Mouse (Mus musculus) kidney, postnatal 36 days (tissue): ENCODE results near the gene Hopx.

ENCODE experiments used
- DNase-seq, 2 experiments: peaks; one replicate each; pipeline ENCODE4 v3.0.0; 2021 to 2022; ENCODE audit warnings: mixed read lengths in 2 of 2

Hopx gene

DNA sequence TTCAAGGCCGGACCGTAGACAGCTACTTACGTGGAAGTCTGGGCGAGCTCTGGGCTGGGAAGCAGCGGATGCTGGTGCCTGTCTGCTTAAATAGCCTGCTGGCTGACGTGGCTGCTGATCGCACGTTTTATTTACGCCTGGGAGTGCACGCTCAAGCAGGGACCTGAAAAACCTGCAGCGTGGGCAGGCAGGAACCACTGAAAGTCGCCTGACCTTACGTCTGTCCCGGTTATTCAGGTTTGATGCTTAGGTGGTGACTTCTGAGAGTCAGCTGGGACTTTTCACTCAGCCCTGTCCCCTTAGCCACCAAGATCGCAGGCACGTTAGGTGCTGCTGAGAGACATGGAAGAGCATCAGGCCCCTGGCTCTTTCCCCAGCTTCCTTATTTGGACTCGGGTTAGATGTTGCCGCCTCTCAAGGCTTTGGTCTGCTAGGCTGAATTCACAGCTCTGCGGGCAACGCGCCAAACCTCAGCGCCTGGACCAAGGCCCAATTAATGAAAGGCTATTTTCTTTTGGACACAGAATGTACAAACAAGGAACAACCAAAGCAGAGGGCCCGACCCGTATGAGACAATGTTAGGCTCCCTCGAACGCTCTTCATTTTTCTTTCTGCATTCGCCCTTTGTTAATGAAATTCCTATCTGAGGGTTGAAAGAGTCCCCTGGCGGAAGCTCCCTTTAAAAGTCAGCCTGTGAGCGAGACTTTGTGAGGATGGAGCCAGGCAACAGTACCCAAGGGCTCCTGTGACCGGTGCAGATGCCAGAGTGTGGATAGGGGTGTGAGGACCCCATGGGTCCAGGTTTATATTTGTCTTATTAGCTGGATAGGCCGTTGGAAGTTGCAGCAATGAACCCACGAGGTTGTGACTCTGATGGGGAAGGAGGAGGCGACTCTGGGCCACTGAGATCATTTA is at the start of gene Hopx:
Hopx (minus strand) TSS at position 305 of the 915 bp plus-strand sequence.
- DNase-seq: peak; percentile 83 to 84

DNA sequence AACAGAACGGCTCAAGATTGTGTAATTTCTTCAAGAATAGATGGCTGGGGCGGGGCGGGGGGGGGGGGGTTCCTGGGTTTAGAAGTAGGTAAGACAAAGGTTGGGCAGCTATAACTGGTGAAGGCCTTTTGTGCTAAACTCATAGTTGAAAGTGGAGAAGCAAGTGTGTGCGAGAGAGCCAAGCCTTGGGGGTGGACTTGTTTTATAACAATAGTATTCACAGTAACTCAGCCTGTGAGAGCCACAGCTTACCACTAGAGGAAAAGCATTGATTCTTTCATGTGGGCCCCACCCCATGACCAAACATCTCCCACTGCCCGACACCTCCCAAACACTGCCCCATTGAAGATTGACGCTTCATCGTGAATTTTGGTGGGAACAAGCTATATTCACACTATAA is 48.7 kb upstream of the Hopx start:
- DNase-seq: no peak

DNA sequence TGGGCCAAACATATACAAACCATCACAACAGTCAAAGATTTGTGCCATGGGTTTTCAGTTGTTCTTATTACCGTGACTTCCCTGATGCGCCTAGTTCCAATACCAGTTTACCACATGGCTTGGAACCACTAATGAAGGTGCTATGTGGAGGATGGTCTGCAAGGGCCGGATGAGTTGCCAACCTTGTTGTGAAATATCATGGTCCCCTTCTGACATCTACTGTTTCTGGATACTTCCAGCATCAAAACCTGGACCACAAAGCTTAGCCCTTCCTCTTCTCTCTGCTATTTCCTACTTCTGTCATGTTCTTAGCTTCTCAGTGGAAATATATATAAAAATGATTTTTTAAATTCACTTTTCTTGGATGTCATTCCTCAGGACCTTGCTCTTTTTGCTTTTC is 47.6 kb upstream of the Hopx start:
- DNase-seq: no peak

DNA sequence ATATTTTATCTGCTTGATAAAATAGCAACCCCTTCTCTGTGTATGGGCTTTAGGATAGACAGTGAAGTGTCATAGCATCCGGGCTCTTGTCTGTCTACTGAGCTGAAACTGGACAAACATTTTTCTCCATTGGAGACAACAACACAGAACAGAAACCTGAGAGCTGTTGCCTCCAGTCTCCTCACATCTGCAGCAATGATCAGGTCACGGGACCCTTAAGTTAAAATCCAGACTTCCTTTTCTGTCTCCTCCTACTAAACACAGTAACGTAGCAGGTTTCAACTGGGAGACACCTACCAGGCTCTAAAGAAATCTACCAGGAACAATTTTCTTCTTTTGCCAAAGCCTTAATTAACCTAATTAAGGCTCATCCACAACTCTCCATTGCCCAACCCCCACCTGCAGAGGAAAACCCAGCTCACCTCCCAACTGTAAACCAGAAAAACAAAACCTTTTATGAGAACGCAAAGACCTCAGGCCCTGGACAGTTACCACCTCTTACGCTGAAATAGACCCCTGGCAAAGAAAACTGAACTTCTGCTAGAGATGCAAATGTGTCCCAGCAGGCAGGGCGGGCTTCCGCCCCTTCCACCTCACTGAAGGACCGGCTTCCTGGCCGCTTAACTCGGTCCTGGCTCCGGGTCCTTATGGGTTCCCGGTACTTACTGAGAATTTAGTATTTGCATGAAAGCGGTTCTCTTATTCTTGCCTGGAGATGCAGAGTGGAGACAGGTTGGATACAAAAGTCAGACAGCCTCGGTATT is 43.0 kb upstream of the Hopx start:
- DNase-seq: no peak

DNA sequence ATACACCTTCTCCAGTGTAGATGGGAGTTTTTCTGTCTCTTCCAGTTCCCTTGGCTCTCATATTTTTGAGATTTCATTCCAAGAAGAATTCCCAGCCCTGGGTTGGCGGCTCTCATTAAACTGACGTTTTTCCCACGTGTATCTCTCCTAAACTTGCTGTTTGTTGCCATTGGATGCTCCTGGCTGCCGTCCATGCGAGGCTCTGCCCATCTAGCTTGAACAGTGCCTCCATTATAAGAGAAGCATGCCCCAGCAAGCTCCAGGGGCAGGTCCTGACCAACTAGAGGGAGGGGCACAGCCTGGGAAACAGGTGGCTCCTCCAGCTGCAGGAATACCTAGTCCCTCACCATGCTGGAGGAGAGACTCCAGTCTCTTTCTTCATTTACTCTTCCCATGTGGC is 42.0 kb upstream of the Hopx start:
- no peak for DNase-seq

DNA sequence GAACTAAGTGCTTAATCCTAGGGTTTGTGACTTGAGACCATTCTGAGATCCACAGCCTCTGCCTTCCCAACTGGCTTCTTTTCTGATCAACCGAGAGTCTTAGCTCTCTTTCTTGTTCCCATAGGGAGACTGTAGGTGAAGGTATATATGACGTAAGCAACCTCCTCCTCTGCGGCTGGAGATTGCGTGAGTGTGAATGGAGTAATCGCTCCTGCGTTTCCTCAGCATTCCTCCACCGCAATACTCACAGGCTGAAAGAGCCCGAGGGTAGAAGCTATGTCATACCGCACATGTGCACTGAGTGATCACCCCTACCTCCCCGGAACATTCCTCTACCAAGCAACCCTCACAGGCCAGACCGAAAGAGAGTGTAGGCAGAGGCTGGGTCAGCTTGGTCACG is 40.6 kb upstream of the Hopx start:
- DNase-seq: no peak

DNA sequence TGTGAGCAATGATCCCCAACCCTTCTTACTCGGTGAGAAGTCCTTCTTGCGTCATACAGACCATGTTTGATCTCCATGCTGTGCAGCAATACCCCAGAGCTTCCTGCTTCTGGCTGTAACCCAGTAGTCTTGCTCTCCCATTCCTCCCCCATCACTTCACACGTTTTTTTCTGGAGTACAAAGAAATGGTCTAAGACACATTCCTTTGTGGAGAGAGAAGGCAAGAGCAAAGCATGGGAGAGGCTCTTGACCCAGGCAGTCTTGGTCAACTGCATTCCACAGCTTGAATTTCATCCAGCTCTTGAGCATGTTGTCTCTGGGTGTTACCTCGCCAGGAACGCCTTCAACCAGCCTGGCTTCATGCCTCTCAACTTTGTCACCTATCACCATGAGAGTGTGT is 39.9 kb upstream of the Hopx start:
- DNase-seq: no peak

DNA sequence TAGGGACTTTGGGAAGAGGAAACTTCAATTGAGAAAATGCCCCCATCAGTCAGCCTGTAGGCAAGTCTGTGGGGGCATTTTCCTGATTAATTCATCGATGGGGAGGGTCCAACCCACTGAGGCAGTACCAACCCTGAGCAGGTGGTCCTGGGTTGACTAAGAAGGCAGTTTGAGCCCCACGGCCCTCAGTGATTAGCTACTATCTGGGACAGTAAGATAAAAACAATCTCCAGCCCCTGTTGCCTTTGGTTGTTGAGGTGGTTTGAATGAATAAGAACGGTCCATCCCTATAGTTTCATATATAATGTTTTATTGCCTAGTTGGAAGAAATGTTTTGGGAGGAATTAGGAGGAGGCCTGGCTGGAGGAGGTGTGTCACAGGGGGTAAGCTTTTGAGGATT is 36.8 kb upstream of the Hopx start:
- DNase-seq: no peak

DNA sequence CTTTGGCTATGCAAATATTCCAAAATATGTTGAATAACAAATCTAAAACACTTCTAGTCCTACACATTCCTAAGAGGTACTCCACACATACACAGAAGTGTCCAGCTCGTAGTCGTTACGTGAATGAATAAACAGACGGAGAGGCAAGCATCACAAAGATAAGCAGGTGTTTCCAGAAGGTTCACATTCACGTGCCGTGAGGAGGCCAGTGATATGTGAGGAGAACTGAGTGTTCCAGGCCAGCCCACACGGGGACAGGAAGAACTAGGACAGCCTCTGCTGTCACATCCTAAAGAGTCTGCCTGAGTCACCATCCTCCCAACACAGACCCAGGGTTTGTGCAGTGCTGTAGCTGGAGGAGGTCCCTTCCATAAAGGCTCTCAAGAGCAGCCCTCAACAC is 36.2 kb upstream of the Hopx start:
- no peak for DNase-seq

DNA sequence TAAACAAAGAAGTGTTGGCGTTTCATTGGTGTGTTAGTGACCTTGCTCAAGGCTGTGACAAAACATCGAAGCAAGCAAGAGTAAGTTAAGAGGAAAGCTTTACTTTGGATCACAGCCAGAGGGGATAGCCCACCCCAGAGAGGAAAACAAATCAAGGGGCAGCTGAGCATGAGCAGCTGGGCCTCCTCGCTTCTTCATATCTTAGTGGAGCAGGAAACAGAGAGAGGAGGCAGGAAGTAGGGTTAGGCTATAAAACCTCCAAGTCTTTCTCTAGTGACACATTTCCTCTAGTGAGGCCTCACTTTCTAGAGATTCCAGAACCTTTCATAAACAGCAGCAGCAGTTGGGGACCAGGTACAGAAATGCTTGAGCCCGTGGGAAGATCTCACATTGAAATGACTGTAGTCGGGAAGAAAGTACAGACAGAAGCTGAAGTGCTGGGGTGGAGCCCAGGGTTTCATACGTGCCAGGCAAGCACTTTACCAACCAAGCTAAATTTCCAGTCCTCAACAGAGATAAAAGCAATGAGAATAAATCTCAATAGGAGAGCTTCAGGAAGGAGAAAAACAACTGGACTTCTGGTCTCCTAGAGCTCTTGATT is 33.2 kb upstream of the Hopx start:
- no peak for DNase-seq

DNA sequence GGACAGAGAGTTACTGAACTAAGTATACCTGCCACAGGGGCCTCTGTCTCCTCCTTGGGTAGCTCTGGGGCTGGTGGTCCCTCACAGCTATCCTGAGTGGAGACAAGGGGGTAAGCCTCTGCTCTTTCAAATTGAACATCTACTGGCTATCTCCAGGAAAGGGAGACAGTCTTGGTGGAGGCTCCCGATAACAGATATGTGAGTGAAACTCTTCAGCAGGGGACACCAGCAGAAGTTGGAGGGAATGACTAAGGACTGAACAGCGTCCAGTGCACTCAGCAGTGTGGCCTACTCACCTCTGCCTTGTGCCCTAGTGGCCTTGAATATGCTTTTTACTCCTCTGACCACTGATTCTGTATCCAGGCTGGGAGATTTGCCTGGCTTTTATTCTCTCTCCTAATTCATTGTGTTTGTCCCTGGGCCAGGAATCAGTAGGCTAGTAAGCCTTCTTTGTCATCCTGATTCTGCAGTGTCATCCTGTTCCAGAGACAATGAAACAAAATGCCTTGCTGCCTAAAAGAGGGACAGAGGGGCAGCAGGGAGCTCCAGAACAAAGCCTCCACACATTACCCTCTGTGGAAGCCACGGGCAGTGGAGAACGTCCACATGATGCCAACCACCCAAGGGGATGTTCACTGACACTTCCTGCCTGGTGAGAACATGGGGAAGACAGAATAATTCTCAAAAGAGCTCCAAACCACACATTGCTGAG is 31.7 kb upstream of the Hopx start:
- no peak for DNase-seq

DNA sequence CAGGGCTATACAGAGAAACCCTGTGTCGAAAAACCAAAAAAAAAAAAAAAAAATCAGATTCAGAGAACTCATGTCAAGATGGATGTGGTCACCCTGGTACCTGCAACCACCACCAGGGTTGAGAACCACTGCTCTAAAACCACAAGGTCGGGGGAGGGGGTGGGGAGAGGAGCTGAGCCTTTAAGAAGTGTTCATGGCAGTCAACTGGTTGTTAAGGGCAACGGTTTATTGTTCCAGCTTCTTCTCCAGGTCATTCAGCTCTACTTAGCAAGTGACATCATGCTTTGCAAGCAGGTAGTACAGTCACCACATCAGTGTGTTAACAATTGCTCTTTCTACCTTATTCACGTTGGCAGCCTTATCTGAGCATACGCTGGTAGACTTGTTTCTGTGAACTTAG is 29.7 kb upstream of the Hopx start:
- DNase-seq: no peak

DNA sequence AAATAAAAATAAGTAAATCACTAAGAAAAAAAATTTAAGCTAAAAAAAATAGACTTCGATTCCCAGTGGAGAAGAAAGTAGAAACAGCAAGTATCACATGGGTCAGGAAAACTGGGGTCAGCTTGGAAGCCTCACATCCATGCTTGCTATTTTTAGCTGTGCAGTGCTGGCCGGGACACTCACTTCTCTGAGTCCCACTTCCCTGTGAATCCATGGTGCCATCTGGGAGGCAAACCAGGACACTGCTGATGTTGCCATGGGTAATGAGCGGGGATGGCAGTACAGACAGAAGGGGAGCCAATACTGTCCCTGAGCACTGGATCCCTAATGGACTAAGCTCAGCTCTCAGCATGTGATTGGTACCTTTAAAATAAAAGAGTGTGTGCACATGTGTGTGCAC is 28.2 kb upstream of the Hopx start:
- DNase-seq: no peak

DNA sequence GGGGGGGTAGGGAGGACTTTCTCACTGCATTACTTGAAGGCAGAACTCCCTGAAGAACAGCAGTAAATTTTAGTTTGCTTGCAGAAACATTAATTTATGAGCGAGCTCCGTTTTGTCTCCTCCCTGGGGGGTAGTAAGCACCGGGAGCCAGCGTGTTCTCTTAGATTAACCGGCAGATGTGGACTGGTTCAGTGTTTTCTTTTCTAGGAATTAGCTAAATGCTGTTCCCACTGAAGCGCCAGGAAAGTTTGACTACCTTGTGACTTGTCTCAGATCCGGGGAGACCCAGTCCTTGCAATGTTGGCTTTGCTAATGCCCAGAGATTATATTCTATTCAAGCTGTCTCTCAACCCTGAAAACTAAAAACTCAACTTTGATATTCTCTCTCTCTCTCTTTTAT is 26.4 kb upstream of the Hopx start:
- DNase-seq: peak in 1 of 2 experiments; percentile 12

DNA sequence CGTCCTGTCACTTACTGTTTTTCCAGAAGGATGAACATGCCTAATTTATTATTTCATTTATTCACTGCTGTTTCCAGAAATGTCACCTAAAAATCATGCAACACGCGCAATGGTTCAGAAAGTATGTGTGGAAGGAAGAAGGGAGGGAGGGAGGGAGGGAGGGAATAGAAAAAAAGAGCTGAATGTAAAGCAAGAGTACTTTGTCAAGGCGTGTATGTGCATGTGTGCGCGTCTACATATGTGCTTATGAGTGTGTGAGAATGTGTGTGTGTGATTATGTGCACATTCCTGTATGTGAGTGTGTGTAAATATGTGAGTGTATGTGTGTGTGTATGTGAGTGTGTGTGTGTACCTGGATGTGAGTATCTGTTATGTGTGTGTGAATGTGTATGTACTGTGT is 25.9 kb upstream of the Hopx start:
- no peak for DNase-seq

DNA sequence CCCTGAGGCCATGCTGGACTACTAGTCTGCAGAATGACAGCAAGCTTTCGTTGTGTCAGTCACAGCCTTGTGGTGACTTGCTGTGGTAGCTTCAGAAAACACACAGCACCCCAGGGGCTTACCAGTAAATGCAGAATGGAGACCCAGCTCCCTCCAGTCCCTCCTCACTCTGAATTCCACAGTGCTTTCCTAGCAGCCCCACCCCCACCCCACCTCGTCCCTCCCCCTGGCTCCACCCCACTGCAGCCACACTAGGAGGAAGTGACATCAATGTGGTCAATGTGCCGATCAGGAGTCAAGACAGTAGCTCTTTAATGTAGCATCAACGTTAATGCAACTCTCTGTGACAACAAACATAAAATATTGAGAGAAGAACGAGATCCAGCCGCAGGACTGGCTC is 25.2 kb upstream of the Hopx start:
- DNase-seq: peak in 1 of 2 experiments; percentile 14

DNA sequence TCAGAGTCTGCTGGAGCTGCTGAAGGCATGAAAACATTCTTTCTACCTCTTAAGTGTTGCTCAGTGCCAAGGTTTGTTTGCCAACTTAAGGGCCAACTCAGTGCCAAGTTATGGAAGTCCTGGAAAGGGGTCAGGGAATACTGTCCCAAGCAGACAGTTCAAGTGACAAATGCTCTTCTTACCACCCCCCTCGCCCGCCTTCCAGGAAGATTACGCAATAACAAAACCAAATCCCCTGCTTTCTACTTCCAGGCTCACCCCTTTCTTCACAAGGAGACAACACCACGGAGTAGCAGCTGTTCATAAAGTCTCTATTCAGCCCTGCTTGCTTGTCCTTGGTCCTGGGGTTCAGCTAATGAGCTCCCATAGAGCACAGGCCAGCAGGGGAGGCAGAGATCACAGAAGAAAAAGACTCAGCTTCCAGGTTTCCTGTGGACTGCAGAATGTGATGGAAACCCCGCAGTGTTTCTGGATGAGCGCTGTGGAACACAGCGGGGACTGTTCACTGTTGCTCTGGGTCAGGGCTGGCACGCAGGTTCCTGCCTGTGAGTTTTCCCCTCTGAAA is 22.9 kb upstream of the Hopx start:
- DNase-seq: peak; percentile 36 to 50

DNA sequence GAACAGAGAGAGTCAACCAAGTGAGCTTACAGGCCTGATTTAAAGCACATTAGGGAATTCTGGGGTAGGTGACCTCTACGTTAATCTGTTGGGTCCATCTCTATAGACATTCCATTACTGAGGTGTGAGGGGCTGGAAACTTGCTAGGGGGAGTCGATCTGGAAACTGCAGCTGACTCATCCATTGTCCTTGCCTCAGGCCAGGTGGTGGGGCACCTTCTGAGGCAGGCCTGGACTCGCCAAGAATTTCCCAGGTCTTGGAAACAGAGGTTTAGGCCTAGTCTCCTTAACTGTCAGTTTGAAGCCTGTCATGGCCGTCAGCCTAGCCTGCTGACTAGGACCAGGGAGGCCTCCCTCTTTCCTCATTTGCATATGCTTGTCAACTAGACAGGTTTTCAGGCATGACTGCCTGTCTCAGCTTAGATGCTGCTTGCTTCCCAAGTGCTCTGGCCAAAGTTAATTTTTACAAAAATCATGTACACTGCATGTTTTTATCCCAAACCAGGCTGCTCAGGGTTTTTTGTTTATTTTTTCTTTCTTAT is 21.8 kb upstream of the Hopx start:
- DNase-seq: peak; percentile 37

DNA sequence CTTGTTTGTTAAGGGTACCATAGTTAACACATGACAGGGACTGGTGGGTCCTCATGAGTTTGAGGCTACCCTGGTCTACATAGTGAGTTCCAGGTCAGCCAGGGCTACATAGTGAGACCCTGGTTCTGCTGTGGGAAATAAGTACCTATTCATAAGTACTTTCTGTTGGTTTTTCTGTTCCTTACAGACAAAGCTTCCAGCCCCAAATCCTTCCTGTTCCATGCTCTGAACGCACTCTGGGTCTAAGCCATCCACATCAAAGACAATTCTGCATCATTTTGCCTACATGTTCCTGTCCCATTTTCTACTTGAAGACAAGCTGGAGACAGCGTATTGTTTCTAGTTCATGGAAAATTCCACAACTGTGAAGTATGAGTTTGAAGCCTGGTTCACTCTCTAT is 20.0 kb upstream of the Hopx start:
- DNase-seq: no peak

DNA sequence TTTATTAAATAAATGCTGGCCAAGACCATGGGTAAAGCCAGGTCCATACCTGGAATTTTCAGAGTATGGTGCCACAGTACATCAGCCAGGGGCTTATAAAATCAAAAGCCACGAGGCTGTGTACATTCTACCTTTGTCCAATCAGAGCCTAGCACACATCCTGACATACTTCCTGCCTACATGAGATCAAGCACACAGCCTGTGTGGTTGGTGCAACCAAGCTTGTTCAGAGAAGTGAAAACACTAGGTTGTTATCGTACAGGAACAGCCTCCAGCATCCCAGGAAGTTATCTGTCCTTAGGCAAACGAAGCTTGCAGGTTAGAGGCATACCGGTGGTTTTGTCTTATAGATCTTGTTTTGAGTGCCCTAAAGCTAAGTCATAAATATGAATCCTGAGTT is 19.5 kb upstream of the Hopx start:
- no peak for DNase-seq

DNA sequence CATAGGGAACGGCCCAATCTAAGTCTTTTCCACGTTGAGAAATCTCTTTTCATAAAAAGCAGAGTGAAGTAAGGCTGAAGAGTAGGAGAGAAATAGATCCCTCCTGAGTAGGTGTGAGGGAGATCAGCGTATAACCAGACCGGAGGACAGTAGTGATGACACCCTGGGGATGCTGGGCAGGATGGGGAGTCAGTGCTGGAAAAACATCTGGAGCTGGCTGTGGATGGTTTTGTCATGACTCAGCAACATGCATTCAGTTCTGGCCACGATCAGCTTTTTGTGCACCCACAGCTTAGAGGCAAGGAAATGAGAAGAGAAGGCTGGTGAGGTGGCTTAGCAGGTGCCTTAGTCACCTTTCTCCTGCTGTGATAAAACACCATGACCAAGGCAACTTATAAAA is 19.0 kb upstream of the Hopx start:
- no peak for DNase-seq

DNA sequence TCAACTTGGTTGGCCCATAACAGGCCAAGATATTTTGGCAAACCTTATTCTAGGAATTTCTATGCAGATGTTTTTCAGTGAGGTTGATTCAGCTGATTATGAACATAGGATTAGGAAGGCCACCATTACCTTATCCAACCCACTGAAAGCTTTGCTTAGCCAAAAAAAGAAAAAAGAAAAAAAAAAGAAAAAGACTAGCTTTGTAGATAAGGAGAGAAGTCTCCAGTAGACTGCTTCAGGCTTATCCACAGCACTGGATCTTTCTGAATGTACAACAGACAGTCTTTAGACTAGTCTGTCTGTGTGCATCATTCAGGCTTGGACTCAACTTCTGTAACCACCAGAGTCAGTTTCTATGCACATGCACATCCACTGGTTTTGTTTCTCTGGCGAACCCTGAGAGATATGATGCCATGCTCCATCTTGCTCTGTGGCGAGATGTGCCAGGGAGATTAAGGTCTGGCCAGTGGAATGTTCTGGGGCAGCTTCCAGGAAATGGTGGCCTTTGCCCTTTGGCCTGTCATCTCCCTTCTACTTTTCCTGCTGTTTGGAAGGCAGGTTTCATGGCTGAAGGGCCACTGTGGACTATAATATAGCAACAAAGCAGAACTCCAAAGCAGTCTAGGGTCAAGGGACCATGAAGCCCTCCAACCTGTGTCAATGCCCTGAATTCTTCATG is 17.7 kb upstream of the Hopx start:
- DNase-seq: peak; percentile 69 to 80
